Mouse (Mus musculus) layer of hippocampus, adult 9-11 months (tissue): ENCODE measurements at regions not wholly inside any gene's neighbourhood (a gene's known extent, or its start where the extent isn't known, plus 50 kb on each side); places are given as distances from the start of the nearest gene placed in this dataset.

Experiments used
- DNase-seq: peaks from one replicate; pipeline ENCODE4 v3.0.0; 2022

GRCm38 (mm10) chr5:77481811-77482210 lies 74.0 kb upstream of the Igfbp7 start:
- no peak for DNase-seq

DNA sequence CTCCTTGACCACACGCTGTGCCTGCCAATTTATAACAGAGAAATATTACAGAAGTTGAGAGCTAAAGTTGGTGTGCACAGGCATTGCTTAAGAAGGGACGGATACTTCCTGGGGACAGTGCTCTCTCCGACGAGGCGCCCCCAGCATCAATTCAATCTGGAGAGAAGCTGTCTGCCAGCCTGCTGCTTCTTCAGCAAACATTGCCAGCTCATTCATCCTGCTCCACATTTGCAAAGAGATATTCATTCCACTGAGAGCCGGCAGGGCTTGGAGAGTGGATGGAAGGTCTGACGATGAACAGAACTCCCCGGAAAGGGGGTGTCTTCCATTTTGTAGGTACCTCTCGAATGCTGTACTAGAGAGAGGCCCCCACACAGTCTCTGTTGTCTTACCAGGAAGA lies 70.0 kb upstream of the Igfbp7 start:
- DNase-seq: peak; percentile 40

GRCm38 (mm10) chr5:77473896-77474486 lies 66.2 kb upstream of the Igfbp7 start:
- no peak for DNase-seq

DNA sequence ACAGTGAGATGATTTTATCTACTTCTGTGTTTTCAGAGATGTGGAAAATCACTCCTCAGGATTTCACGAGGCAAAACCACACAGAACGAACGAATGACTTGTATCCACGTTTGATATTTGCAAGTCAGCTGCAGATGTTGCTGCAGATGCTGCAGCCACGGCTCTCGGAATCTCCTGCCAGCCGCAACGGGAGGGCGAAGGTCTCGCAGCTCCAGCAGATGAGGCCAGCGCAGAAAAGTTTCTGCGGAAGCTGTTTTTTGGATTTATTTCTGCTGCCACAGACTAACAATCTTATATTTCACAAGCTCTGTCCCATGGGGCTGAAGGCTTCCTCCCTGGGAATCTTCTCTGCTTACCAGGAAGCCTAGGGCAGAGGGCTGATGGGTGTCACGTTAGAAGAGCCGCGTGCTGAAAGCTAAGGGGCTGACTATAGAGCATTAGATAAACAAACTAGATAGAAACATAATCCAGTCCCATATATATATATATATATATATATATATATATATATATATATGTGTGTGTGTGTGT lies 61.5 kb upstream of the Igfbp7 start:
- DNase-seq: no peak

DNA sequence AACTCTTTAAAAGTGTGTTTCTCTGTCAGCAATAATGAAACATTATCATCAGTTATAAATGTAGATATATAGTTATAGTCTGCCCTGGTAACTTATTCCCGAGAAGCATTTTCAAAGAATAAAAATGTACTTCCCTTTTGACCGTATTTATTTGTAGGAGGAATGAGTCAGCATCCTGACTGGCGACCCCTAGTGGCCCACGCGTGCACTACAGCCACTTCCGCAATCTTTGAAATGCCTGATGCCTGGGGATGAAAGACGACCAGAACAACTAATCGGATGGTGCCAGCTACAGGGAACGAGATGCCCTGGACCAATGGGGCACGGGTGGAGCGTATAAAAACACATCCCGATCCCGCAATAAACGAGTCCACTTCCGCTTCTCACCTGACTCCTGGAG lies 60.6 kb upstream of the Igfbp7 start:
- no peak for DNase-seq

- DNase-seq: peak; percentile 42
Observed at GRCm38 (mm10) chr5:77464851-77465548, 57.2 kb upstream of the Igfbp7 start.

GRCm38 (mm10) chr5:77459896-77460717 lies 52.3 kb upstream of the Igfbp7 start:
- peak; percentile 88 for DNase-seq
